Mouse (Mus musculus) CD8-positive naive resting alpha-beta T cell, adult 57 days (primary cell): Measurements from ENCODE around the gene 4922502D21Rik. TPM values are rescaled to one million over a fixed set of nuclear protein-coding genes. Genes with fewer than 3 reads are reported as not detected.

Experiments
- total RNA-seq: library from RNA; stranded (reverse); gene quantifications from one replicate; pipeline ENCODE4 v1.2.4, GENCODE M21; 2023

The 4922502D21Rik gene
- total RNA-seq: not detected

DNA sequence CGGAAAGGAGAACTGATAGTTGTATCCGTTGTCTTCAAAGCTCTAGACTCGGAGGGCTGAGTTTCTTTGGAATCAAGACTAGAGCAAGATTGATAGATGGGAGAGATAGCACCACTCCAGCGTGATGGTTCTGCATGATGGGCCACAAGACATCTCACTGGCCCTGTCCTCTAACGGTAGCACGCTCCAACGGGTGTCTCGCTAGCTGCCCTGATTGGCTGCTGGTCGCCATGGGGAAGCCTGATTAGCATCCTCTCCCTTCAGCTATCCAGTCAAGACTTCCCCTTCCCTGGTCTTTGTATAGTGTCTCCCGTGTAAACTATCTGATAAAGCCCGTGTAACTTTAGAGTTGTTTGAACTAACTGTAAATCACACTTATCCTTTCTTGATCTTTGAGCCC lies at the start of gene 4922502D21Rik:
TSS of gene 4922502D21Rik (minus strand) at position 187 of the 400 bp plus-strand sequence.

GRCm38 (mm10) chr6:129342391-129342790 lies 10.8 kb upstream of the 4922502D21Rik start, which contains the start of gene Clec12a:
TSS of gene Clec12a (plus strand) at chr6:129342691.

DNA sequence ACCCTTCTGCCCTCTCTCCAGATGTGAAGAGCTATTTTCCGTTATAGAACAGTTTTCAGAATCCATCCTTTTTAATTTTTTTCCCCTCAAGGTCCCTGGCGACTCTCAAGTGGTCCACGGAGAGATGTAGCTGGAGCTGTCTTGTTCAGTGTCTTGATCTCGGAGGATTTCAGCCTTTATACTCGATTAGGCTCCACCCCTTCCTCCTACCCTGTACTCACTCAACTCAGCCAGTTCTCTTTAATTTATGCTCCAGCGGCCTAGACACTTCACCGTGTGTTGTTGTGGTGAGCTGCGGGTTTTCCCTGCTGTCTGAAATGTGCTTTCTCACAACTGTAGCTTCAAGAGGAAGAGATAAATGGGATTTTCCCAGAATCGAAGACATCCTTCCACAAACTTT lies 56.4 kb downstream of the 4922502D21Rik start, which contains the start of gene Cd69:
TSS of gene Cd69 (minus strand) at position 217 of the 400 bp plus-strand sequence.

Other genes starting within 250 kb of the 4922502D21Rik start
- not detected for gene Clec2e, start 230.9 kb downstream of the 4922502D21Rik start, total RNA-seq
- 160 TPM for gene Clec2d, start 151.2 kb downstream of the 4922502D21Rik start, total RNA-seq
- gene Cd69, start 56.4 kb downstream of the 4922502D21Rik start, total RNA-seq: 979 TPM
- 1.5 TPM for gene Clec12a, start 10.9 kb upstream of the 4922502D21Rik start, total RNA-seq
- gene Clec12b, start 54.1 kb upstream of the 4922502D21Rik start, total RNA-seq: not detected
- not detected for gene Clec1b, start 65.5 kb upstream of the 4922502D21Rik start, total RNA-seq
- 1.8 TPM for gene Clec9a, start 77.1 kb upstream of the 4922502D21Rik start, total RNA-seq
- not detected for gene Clec1a, start 120.2 kb upstream of the 4922502D21Rik start, total RNA-seq
- gene Olr1, start 175.4 kb upstream of the 4922502D21Rik start, total RNA-seq: not detected
- not detected for gene Tmem52b, start 180.8 kb upstream of the 4922502D21Rik start, total RNA-seq
- gene Gabarapl1, start 201.4 kb upstream of the 4922502D21Rik start, total RNA-seq: 14.5 TPM
- 0.77 TPM for gene Klre1, start 246.1 kb upstream of the 4922502D21Rik start, total RNA-seq